Mouse (Mus musculus) embryonic fibroblast, embryonic 13.5 days (primary cell): ENCODE results near the gene Ubxn7.

Experiments used
- CTCF ChIP-seq: IDR thresholded peaks from 2 replicates; pipeline ENCODE4 v1.5.1; 2011; ENCODE audit warnings: mild to moderate bottlenecking, control low read depth, low read length, moderate library complexity, borderline replicate concordance; ENCODE audit not compliant: insufficient read depth
- POLR2A ChIP-seq: IDR thresholded peaks from 2 replicates; pipeline ENCODE4 v1.6.1; 2011; ENCODE audit warnings: low read depth, mild to moderate bottlenecking, control low read depth, low read length, moderate library complexity

GRCm38 (mm10) chr16:32330876-32331670, 984 bp upstream of the Ubxn7 start:
- TF ChIP-seq CTCF, result no peak
- no peak for TF ChIP-seq POLR2A
